Mouse (Mus musculus) urinary bladder, postnatal 36 days (tissue): ENCODE results near the gene Glod4.

Source experiments
- DNase-seq, 2 experiments: peaks; one replicate each; pipeline ENCODE4 v3.0.0; 2022; ENCODE audit warnings: low spot score in 2 of 2, mixed read lengths in 1 of 2

The Glod4 gene

DNA sequence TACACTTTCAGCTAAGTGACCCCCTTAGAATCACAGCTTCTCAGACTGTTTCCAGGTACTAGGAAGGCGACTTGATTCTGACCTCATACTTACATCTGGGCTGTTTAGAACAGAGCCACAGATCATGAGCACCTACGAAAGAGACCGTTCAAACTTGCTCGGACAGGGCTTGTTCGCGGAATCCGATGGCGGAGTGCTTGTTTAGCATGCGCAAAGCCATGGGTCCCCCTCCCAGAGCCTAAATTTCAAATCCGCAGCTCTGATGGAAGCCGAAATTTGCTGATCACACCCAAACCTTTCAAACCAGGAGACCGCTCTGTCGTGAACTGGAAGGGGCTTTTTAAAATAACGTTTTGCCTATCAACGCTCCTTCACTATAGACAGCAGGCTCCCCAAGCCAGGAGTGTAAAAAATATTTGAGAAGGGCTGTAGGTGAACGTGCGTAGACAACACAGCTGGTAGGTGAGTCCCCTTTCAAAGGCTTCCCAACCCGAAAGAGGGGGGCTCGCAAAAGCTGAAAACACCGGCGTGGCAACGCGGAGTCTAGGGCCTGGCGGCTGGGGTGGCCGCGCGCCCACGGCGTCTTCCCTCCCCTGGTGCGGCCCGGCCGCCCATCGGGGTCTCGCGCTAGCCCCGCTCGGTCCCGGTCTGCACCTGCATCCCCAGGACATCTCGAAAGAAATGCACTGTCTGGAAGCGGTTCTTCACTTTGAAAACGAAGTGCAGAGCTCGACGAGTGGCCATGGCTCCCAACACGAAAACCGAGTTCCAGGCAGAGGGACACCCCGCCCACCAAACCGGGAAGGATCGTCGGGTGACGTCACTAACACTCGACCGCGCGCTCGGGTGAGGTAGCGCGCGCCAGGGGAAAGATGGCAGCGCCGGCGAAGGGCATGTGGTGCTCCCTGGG is at the start of gene Glod4, which contains the start of gene Mrm3:
Gene Glod4 (minus strand): TSS at position 825 of the 910 bp plus-strand sequence.
Gene Mrm3 (plus strand): TSS at position 815 of the 910 bp plus-strand sequence.
- DNase-seq, result peak; percentile 91

DNA sequence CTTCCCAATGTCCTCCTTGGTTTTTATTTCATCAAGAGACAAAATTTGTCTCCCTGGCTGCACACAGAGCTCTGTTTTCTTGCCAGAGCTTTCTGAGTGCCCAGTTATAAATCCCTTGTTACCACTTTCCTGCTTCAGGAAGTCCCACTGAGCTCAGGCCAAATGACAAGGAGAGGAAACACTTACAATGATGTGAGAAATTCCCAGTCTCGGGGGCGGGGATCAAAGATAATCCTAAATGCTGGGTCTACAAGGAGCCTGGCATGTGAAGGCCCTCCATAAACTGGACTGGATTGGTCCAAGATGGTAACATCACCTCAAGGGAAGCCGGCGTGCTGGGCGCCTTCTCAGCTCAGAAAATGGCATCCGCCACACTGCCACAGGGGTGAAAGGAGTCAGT is 49.3 kb upstream of the Glod4 start:
- no peak for DNase-seq

DNA sequence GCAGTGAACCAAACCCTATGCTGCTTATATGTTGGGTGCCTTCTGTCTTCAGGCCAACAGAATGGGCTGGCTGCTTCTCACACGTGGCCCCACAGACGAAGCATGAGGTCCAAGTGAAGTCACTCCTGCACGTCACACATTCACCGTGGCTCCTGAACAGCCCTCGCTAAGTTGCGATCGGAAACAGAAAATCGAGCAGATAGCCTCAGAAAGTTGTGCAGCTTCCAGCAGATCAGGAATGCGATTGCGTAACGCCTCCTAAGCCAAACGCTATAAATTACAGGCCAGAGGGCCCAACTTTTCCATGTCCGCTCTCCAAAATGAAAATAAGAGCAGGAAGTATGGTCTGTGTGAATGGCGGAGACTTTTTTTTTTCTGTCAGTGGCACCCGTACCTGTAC is 48.9 kb upstream of the Glod4 start:
- DNase-seq, result peak; percentile 63 to 71

DNA sequence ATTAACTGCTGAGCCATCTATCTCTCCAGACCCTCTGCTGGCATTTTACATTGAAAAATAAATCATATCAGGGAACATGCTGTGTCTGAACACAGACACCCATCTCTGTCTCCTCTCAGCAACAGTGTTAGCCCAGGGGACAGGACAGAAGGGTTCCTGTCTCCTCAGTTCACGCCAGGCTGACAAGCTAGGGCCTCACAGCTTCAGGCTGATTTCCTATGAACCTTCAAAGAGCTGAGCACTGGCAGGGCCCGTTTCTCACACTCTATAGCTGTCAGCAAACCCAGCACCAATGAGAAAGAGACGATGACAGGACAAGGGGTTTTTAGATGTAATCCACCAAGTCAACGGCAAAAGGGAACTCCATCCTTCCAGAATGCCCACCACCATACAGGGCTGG is 48.4 kb upstream of the Glod4 start:
- no peak for DNase-seq

DNA sequence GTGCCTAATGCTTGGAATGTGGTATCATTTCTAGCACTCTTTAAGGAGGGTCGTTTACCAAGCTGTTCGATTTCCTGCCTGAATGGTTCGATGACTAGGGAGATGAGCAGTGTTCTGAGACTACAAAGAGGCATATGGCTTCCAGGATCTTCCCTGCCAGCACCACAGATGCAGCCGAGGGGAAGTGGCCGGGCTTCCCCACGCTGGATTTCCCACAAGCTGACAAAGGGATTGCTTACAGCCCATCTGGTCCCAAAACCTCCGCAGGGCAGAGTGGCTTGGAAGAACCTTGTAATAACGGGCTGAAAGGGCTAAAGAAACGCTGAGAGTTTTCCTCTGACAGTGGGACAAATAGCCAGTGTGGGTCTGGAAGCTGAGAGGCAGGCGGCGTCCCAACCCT is 46.8 kb upstream of the Glod4 start:
- no peak for DNase-seq

DNA sequence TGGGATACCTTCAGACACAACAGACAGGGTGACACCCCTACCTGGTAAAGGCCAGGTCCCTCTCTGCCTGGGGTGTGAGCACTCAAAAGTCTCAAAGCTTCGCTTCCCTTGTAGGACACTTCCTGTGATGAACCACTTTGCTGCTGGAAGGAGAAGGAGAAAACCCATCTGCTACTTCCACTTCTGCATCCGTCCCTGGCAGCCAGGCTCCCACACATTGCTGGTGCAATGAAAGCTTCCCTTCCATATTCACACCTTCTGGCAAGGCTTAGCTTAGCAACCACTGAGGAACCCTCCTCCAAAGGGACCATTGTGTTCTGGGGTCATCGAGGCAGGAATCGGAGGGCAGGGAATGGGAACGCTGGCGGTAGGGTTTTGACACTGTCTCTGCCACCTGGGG is 45.1 kb upstream of the Glod4 start:
- DNase-seq, result no peak

DNA sequence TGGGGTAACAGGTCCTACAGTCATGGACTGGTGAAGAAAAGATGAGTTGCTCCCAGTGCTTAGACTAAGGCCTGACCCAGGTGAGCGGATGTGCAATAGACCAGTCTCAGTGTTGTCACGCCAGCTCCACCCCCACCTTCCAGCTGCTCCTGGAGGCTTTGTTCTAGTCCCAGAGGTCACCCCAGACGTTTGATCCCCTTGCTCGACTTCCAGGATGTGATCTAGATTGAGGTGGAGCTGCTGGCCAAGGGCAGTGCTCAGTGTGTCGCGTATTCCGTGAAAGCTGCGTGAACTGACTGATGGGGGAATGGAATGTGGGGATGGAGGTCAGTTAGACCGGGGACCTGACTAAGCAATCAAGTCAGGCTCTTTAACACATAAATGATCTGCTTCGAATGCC is 43.8 kb upstream of the Glod4 start:
- no peak for DNase-seq

DNA sequence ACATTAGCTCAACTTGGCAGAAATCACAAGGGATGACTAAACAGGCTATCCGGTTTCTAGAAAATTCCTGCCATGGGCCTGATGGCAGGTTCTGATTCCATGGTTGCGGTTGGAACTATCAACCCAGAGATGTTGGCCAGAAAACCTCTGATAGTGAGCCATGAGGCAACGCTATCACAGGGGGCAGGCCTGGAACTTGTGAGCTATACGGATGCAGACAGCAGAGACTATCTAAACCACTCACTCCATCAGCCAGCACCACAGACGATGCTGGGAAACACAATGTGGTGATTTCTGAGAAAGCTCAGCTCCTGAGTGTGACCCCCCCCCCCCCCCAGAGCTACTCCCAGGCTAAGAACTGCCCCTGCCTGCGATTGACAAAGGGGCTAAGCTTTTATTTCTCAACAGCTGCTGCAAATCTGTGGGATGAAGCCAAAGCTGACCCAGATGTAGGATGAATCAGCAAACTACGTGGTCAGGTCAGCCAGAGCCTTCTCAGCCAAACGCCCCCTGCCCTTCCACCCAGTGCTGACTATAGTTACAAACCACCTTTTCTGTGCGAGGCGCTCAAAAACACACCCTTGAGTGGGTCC is 43.1 kb upstream of the Glod4 start:
- no peak for DNase-seq

DNA sequence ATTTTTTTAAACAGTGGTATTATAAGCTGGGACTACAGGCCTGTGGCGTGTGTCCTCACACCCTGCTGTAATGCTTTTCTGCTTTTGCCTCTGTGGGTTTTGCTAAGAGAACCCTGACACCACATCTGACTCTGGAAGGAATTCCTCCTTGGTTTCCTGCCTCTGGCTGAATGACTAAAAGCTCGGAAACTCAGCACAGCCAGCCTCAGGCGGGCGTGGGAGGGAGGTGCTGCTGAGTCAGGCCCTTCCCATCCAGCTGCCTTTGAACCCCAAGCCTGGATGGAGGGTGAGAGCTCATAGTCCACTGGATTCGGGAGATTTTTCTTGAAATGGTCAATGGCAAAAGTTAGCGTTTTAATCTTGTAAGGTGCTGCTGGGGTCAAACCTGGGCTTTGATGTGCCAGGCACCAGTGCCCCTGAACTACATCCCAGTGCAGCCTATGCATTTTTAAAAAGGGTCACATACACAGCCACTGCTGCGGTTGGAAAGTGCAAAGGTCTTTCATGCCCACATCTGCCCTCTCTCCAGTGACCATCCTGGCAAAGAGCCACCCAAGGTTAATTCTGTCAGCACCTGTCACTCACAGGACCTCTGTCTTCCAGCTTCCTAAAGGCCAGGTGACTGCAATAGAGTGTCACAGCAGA is 42.0 kb upstream of the Glod4 start:
- DNase-seq, result peak in 1 of 2 experiments; percentile 50

DNA sequence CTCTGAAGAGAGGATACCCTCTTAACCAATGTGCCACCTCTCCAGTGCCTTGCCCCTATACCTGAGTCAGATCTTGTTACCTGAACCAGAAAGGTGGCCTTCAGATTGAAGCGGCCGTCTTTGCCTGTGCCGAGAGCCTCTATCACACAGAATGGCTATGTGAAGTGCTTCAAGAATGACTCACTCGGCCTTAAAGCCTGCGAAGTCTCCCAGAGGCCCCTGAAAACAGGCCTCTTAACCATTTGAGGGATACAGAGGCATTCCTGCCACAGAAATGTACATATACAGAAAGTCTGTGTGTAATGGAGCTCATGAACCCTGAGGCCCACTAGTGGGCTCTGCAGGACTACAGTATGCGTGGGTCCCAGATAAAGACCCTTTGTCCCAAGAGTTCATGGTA is 40.3 kb upstream of the Glod4 start:
- no peak for DNase-seq

DNA sequence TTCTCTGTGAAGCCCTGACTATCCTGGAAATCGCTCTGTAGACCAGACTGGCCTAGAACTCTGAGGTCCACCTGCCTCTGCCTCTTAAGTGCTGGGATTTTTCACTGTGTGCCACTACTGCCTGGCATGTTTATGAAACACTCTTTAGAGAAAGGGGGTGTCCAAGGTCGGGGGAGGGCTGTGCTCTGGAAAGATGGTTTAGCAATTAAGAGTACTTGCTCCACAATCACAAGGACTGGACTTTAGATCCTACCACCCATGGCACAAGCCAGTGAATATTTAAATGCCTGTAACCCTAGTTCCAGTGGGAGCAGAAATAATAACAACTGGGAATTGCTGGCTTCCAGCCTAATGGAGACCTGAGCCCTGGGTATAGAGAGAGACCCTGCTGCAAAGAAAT is 36.4 kb upstream of the Glod4 start:
- DNase-seq, result no peak

DNA sequence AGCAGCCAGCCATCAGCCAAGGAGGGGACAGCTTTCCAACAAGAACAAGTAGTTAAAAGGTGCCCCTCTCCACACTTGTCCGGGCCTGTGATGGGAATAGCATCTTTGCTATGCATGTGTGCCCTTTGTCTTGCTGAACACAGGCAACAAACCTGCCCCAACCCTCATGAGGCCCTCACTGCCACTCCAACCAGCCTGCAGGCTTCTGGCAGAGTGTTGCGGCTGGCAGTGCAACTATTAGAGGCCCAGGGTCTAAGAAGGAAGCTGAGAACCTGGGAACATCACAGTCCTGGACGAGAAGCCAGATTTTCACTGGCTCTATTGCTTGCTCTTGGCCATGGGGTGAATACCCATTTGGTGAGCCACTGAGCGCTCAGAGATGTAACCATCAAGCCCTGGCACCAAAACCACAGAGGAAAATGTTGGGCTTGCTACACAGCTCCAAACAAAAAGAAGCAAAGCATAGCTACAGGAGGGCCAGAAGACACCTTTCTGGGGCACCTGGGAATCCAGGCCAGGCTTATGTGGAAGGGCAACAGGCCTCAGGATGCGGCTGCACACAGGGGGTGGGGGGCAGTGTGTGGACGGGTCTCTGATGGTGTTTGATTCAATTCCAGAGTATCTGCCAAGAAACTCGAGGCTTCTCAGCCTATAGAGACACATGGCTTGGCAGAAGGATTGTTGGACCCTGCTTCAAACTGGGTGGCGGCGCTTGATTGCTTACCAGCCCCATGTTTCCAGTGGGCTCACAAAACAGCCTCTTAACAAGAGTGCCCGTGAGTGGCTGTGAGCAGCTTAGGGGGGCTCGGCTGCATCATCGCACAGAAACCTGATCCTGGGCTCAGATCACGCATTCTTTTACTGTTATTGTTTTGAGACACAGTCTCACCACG is 35.7 kb upstream of the Glod4 start:
- no peak for DNase-seq

DNA sequence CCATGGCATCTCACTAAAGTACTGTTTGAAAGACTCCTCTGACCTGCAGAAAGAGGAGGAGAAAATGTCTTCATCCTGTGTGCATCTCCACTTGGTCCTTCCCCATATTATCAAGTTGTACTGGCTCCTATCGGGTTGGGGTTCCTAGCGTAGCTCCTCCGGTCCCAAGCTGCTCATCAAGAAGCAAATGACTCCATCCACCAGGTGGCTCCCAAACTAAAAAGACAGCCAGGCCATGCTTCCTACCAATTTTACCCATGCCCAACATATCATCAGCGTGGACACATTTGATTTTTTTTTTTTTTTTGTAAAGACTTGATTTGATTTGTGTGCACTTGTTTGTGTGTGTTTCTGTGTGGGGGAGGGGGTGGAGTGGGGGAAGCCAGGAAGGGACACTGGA is 28.9 kb upstream of the Glod4 start:
- DNase-seq, result no peak

DNA sequence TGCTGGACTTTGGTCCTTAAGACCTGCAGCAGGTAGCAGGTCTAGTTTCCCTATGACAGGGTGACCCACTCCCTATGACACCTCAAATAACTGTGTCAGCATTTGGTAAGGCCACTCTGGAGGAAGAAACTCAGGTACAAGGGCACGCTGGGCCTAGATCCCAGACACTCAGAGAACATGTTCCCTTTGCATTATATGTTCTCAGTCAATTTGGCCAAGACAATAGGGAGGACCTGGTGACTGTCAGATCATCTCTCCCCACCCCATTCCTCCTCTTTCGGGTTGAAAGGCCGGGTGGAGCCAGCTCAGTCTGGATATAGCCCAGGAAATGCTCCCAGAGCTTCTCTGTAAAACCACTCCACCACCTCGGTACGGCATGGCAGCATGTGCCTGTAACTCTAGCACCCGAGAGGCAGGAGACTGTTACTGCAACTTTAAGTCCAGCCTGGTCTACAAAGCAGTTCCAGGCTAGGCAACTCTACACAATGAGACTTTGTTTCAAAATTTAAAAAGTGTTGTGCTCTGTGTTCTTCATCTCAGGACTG is 25.1 kb upstream of the Glod4 start:
- no peak for DNase-seq

DNA sequence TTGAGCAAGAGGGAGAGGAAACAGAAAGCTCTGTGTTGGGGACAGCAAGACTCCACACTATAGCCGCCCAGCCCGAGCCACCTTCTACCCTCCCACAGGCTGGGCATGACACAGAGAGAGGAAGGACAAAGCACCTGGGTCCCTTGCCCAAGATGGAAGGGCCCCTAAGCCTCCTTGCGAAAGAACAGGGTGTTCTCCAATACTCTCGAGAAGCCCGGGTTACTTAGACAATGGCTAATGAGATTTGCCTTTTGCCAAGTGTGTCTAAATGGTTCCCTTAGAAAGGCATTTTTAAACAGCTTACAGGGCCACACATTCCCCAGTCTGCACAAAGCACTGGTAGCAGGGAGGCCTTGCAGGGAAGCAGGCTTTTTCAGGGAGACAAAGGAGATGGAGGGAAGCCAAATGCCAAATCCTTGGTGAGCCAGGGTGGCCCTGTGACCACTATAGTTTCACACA is 24.5 kb upstream of the Glod4 start:
- no peak for DNase-seq

DNA sequence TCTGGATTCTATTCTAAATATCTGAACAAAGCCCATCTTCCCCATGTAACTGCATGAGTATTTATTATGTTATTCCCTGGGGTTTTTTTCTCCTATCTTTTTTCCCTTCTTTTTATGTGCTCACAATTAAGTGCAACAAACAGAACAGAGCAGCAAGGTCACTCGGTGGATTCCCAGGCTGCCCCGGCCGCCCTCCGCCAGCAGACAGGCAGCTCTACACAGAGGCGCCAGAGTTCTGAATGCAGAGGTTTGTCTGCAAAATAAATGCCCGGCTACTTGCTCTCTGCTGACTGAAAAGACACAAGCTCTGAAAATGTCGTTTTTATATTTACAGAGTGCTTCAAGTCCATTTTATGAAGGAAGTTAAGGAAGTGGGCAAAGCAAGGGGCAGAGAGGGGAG is 24.0 kb upstream of the Glod4 start:
- no peak for DNase-seq

DNA sequence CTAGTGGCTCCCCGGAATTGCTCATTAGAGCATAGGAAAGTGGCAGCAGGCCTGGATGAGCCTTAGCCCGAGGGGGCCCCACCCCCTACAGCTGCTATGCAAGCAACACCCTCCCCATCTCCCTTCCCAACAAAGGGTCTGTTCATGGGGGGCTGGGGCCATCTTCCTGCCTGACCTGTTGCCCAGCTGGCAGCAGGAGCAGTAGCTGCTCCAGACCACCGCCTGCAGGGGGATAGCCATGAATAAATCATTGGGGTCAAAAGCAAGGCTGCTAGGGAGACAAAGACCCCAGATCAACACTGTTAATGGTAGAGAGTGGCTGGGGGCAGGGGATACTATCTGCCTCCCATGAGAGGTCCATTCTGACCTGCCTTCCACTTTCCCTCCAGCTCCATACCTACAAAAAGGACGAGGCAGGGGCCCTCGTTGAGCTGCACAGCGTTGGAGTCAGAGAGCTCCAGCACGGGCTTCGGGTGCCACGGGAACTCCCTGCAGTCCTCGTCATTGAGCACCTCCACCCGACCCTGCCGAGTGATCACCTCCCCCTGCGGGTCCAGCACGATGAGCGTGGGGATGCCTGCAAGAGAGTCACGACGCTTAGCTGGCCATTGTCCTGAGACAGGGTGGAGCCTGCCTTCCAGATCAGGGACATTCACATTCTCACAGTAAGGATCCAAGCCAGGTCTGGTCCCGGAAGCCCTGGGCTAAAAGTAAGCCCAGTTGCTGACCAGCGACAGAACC is 19.3 kb upstream of the Glod4 start:
- no peak for DNase-seq

DNA sequence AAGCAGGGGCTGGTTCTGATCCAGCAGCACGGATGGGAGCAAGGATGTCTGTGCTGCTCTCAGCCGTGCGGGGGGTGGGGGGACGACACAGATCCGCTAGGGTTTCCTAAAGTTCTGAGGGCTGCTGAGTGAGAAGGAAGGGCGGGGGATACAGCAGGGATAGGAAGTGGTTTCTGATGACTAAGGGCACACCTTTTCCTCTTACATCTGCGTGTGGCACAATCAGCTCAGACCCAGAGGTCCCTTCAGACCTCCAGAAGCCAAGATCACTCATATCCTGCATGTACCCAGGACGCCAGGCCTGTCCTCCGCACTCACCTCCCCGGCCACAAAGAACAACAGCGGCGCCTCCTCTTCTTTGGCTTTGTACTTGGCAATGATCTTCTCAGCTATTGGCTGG is 17.7 kb upstream of the Glod4 start:
- DNase-seq, result no peak

DNA sequence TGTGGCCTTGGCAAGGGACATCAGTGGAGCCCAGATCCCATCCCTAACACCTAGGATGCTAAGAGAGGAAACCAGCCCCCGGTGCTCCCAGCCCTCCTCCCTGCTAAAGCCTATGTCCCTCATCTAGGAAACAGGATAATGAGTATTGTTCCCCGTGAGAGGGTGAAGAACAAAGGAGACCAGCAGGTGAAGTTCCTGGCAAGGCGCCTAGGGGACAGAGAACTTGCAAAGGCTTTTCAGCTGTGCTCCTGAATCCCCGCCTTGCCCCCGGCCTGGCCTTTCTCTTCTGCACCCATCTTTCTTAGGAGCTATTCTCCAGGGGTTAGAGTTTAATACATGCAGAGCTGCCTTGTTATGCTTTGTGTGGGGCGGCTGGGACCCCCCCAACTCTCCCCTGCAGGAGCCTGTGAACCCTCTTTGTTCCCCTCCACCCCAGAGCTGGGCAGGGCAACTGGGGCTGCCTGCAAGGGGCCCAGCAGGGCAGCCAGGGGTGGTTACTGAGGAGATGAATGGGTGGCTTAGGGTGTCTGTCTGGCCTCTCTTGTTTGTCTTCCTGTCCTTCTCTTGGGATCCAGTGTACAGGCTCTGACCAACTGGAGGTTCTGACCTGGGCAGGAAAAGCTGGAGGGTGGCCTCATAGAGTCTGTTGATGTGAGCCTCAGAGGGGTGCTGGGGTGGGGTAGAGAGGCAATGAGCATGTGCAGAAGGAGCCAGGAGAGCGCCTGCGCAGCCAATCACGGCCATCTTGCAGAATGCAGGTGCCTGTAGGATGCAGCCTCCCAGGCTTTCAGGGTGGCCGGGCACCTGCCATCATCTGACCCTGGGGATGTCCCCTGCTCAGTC is 16.9 kb upstream of the Glod4 start:
- no peak for DNase-seq

DNA sequence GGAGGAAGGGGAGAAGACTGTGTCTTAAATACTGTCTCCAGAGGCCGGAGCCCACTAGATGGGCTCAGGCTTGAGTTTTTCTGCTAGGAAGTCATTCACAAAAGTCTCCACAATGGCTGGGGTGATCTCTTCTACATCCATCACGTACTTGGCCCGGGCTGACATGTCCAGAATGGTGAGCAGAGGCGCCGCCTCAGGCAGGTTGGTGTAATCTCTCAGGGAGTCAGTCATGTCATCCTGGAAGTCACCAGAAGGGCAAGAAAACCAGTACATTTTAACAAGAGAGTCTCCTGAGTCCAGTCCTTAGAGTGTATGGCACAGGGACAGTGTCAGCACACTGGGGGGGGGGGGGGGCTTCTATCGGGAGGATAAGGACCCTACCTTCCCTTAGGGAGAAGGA is 15.0 kb upstream of the Glod4 start:
- DNase-seq, result no peak
